Mouse (Mus musculus): ENCODE data around the gene Ankrd33b. TPM values are rescaled to one million over a fixed set of nuclear protein-coding genes. Genes with fewer than 3 reads are reported as not detected.

Gene Ankrd33b
- polyA plus RNA-seq, 1 experiment from 2014 or later = 0.64 TPM

- 79% methylated on average over 12 of the region's 12 CpGs for WGBS
- no peaks in the 10 kb centered on the region for H3K4me1 ChIP-seq (replicated peaks; ENCODE audit: control insufficient read depth, insufficient read depth, low read length)
- H3K4me2 ChIP-seq = no peak overlapping the region
- no peaks in the 10 kb centered on the region for H3K36me3 ChIP-seq (ENCODE audit: control insufficient read depth, insufficient read depth, low read length)
- ATAC-seq (replicated peaks; ENCODE audit: low FRiP score) (no peak), DNase-seq (ENCODE audit: low spot score) (no peak)
- H3K9ac ChIP-seq (ENCODE audit: low read depth, low read length) = no peak overlapping the region
- no peak overlapping the region for H3K27ac ChIP-seq (ENCODE audit: low read depth, low read length)
- H3K27me3 ChIP-seq (replicated peaks; ENCODE audit: control insufficient read depth, insufficient read depth, low read length) = no peaks in the 10 kb centered on the region
- no peaks in the 10 kb centered on the region for H3K9me3 ChIP-seq (ENCODE audit: control insufficient read depth, low read length)
- no peak overlapping the region for H3K4me3 ChIP-seq (ENCODE audit: low read depth, low read length)
Measured at GRCm38 (mm10) chr15:31325660-31326354, 41.7 kb downstream of the Ankrd33b start.

GRCm38 (mm10) chr15:31324551-31324950 is 43.0 kb downstream of the Ankrd33b start:
- Histone ChIP-seq H3K4me2 (no peak overlapping the region), H3K36me3 (ENCODE audit: control insufficient read depth, insufficient read depth, low read length) (no peaks in the 10 kb centered on the region), H3K27me3 (replicated peaks; ENCODE audit: control insufficient read depth, insufficient read depth, low read length) (no peaks in the 10 kb centered on the region), H3K9ac (ENCODE audit: low read depth, low read length) (no peak overlapping the region), H3K9me3 (ENCODE audit: control insufficient read depth, low read length) (no peaks in the 10 kb centered on the region), H3K4me3 (ENCODE audit: low read depth, low read length) (no peak overlapping the region), H3K27ac (ENCODE audit: low read depth, low read length) (no peak overlapping the region), H3K4me1 (replicated peaks; ENCODE audit: control insufficient read depth, insufficient read depth, low read length) (no peaks in the 10 kb centered on the region)
- no peak for ATAC-seq (replicated peaks; ENCODE audit: low FRiP score)
- 84% methylated on average over 13 of the region's 13 CpGs for WGBS
- DNase-seq (ENCODE audit: low spot score) = no peak

GRCm38 (mm10) chr15:31323684-31324083 is 43.8 kb downstream of the Ankrd33b start:
- no peak for ATAC-seq (replicated peaks; ENCODE audit: low FRiP score)
- no peaks in the 10 kb centered on the region for H3K27me3 ChIP-seq (replicated peaks; ENCODE audit: control insufficient read depth, insufficient read depth, low read length)
- no peak for DNase-seq (ENCODE audit: low spot score)
- no peaks in the 10 kb centered on the region for H3K9me3 ChIP-seq (ENCODE audit: control insufficient read depth, low read length)
- no peak overlapping the region for H3K9ac ChIP-seq (ENCODE audit: low read depth, low read length)
- no peak overlapping the region for H3K4me3 ChIP-seq (ENCODE audit: low read depth, low read length)
- 71% methylated on average over 4 of the region's 4 CpGs for WGBS
- no peak overlapping the region for H3K4me2 ChIP-seq
- no peaks in the 10 kb centered on the region for H3K4me1 ChIP-seq (replicated peaks; ENCODE audit: control insufficient read depth, insufficient read depth, low read length)
- no peaks in the 10 kb centered on the region for H3K36me3 ChIP-seq (ENCODE audit: control insufficient read depth, insufficient read depth, low read length)
- H3K27ac ChIP-seq (ENCODE audit: low read depth, low read length) = no peak overlapping the region

- Histone ChIP-seq H3K36me3 (ENCODE audit: control insufficient read depth, insufficient read depth, low read length) (no peaks in the 10 kb centered on the region), H3K9ac (ENCODE audit: low read depth, low read length) (no peak overlapping the region), H3K4me1 (replicated peaks; ENCODE audit: control insufficient read depth, insufficient read depth, low read length) (no peaks in the 10 kb centered on the region), H3K27me3 (replicated peaks; ENCODE audit: control insufficient read depth, insufficient read depth, low read length) (no peaks in the 10 kb centered on the region), H3K9me3 (ENCODE audit: control insufficient read depth, low read length) (no peaks in the 10 kb centered on the region; the same call in 1 of the 2 replicates), H3K4me3 (ENCODE audit: low read depth, low read length) (no peak overlapping the region), H3K27ac (ENCODE audit: low read depth, low read length) (no peak overlapping the region), H3K4me2 (no peak overlapping the region)
- no peak for ATAC-seq (replicated peaks; ENCODE audit: low FRiP score)
- 68% methylated on average over 12 of the region's 12 CpGs for WGBS
- no peak for DNase-seq (ENCODE audit: low spot score)
Measured at GRCm38 (mm10) chr15:31320598-31321377, 46.7 kb downstream of the Ankrd33b start.

- no peaks in the 10 kb centered on the region for H3K27me3 ChIP-seq (replicated peaks; ENCODE audit: control insufficient read depth, insufficient read depth, low read length)
- H3K4me3 ChIP-seq (ENCODE audit: low read depth, low read length) = no peak overlapping the region
- ATAC-seq (replicated peaks; ENCODE audit: low FRiP score) (no peak), DNase-seq (ENCODE audit: low spot score) (no peak)
- H3K4me1 ChIP-seq (replicated peaks; ENCODE audit: control insufficient read depth, insufficient read depth, low read length) = no peaks in the 10 kb centered on the region
- H3K36me3 ChIP-seq (ENCODE audit: control insufficient read depth, insufficient read depth, low read length) = no peaks in the 10 kb centered on the region
- H3K4me2 ChIP-seq = no peak overlapping the region
- no peaks in the 10 kb centered on the region; the same call in 1 of the 2 replicates for H3K9me3 ChIP-seq (ENCODE audit: control insufficient read depth, low read length)
- 79% methylated on average over 4 of the region's 4 CpGs for WGBS
- no peak overlapping the region for H3K27ac ChIP-seq (ENCODE audit: low read depth, low read length)
- no peak overlapping the region for H3K9ac ChIP-seq (ENCODE audit: low read depth, low read length)
Measured at GRCm38 (mm10) chr15:31319046-31319445, 48.5 kb downstream of the Ankrd33b start.

- no peak for DNase-seq (ENCODE audit: low spot score)
- Histone ChIP-seq H3K4me2 (no peak overlapping the region), H3K27ac (ENCODE audit: low read depth, low read length) (no peak overlapping the region), H3K4me1 (replicated peaks; ENCODE audit: control insufficient read depth, insufficient read depth, low read length) (no peaks in the 10 kb centered on the region), H3K9me3 (ENCODE audit: control insufficient read depth, low read length) (no peaks in the 10 kb centered on the region; the same call in 1 of the 2 replicates), H3K4me3 (ENCODE audit: low read depth, low read length) (no peak overlapping the region), H3K36me3 (ENCODE audit: control insufficient read depth, insufficient read depth, low read length) (no peaks in the 10 kb centered on the region), H3K9ac (ENCODE audit: low read depth, low read length) (no peak overlapping the region), H3K27me3 (replicated peaks; ENCODE audit: control insufficient read depth, insufficient read depth, low read length) (no peaks in the 10 kb centered on the region)
- 56% methylated on average over 6 of the region's 6 CpGs for WGBS
- ATAC-seq (replicated peaks; ENCODE audit: low FRiP score) = no peak
Measured at GRCm38 (mm10) chr15:31318158-31318955, 49.2 kb downstream of the Ankrd33b start.

GRCm38 (mm10) chr15:31317056-31317805 is 50.3 kb downstream of the Ankrd33b start:
- H3K4me1 ChIP-seq (replicated peaks; ENCODE audit: control insufficient read depth, insufficient read depth, low read length) = no peaks in the 10 kb centered on the region
- ATAC-seq (replicated peaks; ENCODE audit: low FRiP score) (no peak), DNase-seq (ENCODE audit: low spot score) (no peak)
- no peaks in the 10 kb centered on the region; the same call in 1 of the 2 replicates for H3K9me3 ChIP-seq (ENCODE audit: control insufficient read depth, low read length)
- H3K9ac ChIP-seq (ENCODE audit: low read depth, low read length) = no peak overlapping the region
- no peak overlapping the region for H3K4me3 ChIP-seq (ENCODE audit: low read depth, low read length)
- H3K36me3 ChIP-seq (ENCODE audit: control insufficient read depth, insufficient read depth, low read length) = no peaks in the 10 kb centered on the region
- H3K27ac ChIP-seq (ENCODE audit: low read depth, low read length) = no peak overlapping the region
- WGBS = 78% methylated on average over 3 of the region's 3 CpGs
- H3K27me3 ChIP-seq (replicated peaks; ENCODE audit: control insufficient read depth, insufficient read depth, low read length) = no peaks in the 10 kb centered on the region
- H3K4me2 ChIP-seq = no peak overlapping the region

- Histone ChIP-seq H3K9ac (ENCODE audit: low read depth, low read length) (no peak overlapping the region), H3K4me2 (no peak overlapping the region), H3K27me3 (replicated peaks; ENCODE audit: control insufficient read depth, insufficient read depth, low read length) (no peaks in the 10 kb centered on the region), H3K4me1 (replicated peaks; ENCODE audit: control insufficient read depth, insufficient read depth, low read length) (no peaks in the 10 kb centered on the region), H3K36me3 (ENCODE audit: control insufficient read depth, insufficient read depth, low read length) (no peaks in the 10 kb centered on the region), H3K9me3 (ENCODE audit: control insufficient read depth, low read length) (no peaks in the 10 kb centered on the region; the same call in 1 of the 2 replicates), H3K4me3 (ENCODE audit: low read depth, low read length) (no peak overlapping the region), H3K27ac (ENCODE audit: low read depth, low read length) (no peak overlapping the region)
- ATAC-seq (replicated peaks; ENCODE audit: low FRiP score) = peak; percentile 67; the same call in 1 of the 2 replicates
- WGBS = 11% methylated on average over 5 of the region's 5 CpGs
- DNase-seq (ENCODE audit: low spot score) = peak; percentile 66
Measured at GRCm38 (mm10) chr15:31315630-31316231, 51.8 kb downstream of the Ankrd33b start.
